Mouse (Mus musculus) retina, embryonic 14.5 days (tissue): ENCODE results near the gene Mapk12.
A peak's percentile ranks its signal among the peaks of the same experiment; 100 is the strongest.

Experiments
- DNase-seq: peaks from one replicate; pipeline ENCODE4 v3.0.0-alpha.2; 2015; ENCODE audit warnings: low spot score

Mapk12 gene

DNA sequence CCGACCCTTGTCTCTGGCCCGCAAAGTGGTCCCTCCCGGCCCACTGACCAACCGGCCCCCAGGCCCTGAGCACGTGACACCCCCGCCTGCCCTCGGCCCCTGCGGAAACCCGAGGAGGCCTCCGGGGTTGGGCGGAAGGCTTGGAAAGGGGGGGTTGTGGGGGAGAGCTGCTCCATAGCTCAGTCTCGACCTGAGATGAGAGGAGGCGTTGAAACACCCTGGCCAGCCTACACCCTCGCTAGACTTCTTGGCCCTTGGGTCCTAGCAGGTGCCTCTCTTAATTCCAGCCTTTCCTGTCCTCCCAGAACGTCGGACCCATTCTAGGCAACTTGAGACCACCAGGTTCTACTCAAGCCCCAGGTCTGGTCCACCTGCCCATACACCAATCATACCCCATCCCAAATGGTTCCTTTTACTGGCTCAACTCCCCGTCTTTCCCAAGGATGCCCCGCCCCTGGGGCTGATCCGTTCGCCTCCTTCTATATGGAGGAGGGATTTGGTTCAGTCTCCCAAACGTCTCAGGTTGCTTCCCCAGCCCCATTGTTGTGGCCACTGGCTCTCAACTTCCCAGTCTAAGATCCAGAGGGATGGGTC lies at the start of gene Mapk12:
Gene Mapk12 (minus strand): TSS at position 45 of the 594 bp plus-strand sequence.
- DNase-seq: peak; percentile 51

DNA sequence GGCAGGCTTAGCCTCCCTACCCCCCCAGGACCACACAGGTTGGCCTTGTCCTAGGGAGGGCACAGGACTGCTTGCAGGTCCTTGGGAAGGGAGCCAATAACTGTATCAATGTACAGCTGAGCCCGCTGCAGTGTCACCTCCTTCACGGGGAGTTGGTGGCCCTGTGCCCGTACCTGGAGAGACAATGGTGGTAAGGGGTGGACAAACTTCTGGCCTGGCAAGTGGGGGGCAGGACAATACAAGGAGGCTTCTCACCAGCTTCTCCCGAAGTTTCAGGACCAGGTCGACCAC lies 44.4 kb upstream of the Mapk12 start:
- DNase-seq: no peak

DNA sequence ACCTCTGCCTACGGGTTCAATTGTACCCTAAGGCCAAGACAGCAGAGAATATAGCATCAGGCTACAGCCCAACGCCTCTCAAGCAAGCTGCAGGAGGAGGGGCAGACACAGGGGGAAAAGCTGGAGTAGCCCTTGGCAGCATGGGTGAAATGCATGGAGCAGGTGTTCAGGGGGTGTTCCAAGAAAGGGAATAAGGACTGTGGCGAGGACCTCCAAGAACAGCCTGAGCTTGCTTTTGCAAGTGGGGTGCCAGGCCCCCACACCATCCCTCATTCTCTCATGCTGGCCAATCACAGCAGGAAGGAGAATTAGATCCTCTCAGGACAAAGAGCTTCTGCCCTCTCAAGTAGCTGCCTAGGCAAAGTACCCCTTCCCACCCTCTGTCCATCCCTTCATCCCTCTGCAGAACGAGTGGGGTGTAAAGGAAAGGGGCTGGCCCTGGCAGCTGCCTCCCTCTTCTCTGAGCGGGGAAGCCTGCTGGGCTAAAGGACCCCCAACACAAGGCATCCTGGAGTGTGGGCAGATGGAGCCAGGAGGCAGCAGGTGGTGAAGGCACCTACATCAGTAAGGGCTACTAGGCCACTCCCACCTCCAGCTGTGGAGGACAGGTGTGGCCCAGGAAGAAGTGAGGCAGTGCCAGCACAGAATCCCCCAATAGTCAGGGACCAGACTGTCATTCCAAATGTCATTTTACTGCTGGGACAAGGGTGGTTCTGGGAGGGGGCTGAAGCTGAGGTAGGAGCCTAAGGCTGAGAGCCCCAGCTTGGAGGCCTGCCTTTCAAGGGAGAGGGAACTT lies 43.8 kb upstream of the Mapk12 start:
- no peak for DNase-seq

DNA sequence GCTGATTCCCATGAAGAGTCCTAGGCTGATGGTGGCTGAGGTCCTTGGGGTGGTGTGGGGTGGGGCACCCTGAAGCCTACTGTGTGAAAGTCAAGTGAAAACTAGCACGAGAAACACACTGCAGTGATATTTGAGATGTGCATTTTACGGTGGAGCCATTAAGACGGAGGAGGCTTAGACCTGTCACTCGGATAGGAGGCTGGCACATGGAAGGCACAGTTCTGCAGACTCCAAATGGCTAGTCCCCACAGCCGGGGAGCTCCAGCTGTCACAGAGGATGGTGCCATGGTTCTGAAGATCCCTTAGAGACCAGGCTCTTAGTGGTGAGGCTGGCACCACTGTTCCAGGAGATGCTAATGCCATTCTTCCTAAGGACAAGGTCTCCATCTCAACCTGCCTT lies 42.3 kb upstream of the Mapk12 start:
- no peak for DNase-seq

DNA sequence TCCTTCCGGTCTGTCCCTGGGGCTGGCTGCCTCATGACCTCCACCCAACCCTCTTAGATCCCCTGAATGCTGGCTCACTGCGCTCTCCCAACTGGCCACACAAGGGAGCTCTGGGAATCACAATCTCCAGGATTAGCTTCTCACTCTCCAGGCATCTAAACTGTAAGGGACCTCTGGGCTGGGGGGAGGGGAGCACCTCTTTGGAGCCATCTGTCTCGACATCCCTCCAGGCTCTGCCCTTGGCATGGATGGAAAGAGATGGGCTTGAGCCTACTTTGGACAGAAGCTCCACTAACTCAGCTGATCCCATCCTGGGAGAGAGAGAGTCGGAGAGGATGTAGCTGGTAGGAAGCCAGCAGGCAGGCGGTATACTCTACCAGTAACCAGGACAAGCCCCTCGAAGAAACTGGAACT lies 41.8 kb upstream of the Mapk12 start:
- DNase-seq: peak; percentile 72

DNA sequence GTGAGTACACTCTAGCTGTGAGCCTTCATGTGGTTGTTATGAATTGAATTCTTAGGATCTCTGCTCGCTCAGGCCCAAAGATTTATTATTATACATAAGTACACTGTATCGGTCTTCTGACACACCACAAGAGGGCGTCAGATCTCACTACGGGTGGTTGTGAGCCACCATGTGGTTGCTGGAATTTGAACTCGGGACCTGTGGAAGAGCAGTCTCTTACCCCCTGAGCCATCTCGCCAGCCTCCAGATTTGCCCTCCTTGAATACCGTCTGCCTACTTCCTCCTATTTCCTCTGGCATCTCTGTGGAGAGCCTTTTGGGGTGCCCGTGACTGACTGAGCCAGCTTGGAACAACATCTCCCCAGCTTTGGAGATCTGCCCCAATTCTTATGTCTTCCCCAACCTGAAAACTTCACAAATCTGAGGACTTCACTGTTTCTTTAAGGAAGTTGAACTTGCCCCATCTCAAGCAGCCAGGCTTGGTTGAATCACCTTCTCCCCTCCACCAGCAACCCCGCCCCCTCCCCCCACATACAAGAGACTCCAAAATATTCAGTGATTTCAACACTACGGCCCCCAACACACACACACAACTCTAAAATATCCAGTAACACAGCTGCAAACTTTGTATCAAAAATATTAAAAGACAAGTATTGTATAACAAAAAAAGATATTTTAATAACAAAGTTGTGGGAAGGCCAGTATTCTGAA lies 41.2 kb upstream of the Mapk12 start:
- peak; percentile 31 for DNase-seq

DNA sequence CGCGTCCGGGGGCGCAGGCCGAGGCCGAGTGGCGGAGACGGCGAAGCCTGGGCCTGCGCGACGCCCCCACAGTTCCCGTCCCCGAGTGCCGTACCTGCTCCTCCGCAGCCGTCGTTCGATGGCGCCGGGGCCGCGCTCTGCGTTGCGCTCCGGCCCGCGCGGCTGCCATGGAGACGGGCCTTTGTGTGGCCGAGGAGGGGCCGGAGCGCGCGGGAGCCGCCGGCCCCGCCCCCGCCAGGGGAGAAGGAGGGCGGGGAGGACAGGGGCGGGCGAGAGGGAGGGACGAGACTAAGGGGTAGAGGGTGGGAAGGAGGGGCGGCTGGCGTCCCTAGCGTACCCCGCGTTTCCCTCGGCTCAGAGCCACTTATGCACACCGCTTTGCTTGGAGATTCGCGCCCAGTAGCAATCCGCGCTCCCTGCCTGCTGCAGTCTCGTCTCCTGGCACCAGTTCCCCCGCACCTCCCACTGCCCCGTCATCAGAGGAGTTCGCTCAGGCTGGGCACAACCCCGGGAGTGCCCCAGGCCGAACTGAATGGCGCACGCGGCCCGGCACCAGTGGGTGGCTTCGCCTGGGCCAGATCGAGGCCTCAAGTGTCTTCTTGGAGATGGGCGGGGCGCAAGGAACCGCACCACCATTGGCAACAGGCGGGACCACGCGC lies 40.2 kb upstream of the Mapk12 start, which contains the start of gene Plxnb2:
Gene Plxnb2 (minus strand): TSS at position 218 of the 659 bp plus-strand sequence.
- DNase-seq: peak; percentile 86

DNA sequence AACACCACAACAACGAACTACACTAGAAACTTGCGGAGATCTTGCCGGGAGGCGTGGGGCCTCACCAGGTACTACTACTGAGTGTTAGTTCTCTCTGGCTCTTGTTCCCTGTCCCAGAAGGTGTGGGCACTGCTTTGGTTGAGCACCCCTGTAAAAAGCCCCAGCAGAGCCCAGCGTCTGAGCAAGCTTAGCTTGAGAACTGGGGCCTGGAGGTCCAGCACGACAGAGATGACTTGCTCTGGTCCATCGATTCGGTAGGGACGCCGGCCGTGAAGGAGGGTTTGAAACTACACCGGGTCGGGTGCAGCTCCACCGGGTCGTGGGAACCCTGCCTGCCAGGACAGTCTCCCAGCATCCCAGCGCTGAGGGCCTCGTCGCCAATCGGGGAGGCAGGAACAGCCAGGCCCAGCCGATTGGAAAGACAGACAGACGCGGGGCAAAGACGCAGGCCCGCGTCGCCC lies 39.6 kb upstream of the Mapk12 start:
- no peak for DNase-seq

DNA sequence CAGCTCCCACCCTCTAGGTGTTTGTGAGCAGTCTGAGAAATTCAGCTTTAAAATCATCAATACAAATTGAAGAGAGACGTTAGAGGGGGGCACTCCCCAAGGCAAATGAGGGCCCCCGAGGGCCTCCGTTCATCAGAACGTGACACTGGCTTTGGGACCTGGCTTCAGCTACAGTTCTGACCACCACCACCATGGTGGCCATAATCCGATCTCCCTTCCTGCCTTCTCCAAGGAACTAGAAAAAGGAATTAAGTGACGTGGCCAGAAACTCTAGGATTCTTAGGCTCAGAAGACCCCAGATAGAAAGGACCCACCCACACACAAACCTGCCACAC lies 39.1 kb upstream of the Mapk12 start:
- peak; percentile 18 for DNase-seq

DNA sequence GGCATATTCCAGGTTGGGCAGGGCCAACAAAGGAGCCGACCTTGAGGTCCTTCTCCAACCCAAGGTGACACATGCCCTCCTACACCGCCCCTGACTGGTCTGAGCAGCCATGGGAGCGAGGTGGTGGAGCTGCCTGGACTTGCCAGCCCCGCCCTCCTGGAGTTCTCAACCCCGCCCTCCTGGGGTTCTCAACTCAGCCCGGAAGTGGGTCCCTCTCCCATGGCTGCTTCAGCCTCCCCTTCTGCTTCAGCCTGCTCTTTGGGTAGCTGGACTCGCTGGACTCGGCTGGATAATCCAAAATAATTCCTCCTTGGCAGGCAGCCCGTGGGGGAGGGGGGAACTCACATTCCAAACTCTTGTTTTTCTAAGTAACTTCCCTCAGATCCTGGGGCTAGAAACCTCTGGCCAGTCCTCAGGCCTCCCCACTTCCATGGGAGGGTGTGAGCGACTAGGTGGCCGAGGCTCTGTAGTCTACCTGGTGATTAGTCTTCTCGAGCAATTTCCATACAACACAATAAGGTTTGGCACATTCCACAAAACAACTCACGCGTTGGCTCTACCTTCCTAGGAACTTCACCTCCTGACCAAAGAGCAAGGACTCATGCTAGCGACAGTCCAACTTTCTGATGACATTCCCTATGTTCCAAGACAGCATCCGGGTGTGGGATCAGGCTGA lies 38.6 kb upstream of the Mapk12 start:
- DNase-seq: peak; percentile 69

DNA sequence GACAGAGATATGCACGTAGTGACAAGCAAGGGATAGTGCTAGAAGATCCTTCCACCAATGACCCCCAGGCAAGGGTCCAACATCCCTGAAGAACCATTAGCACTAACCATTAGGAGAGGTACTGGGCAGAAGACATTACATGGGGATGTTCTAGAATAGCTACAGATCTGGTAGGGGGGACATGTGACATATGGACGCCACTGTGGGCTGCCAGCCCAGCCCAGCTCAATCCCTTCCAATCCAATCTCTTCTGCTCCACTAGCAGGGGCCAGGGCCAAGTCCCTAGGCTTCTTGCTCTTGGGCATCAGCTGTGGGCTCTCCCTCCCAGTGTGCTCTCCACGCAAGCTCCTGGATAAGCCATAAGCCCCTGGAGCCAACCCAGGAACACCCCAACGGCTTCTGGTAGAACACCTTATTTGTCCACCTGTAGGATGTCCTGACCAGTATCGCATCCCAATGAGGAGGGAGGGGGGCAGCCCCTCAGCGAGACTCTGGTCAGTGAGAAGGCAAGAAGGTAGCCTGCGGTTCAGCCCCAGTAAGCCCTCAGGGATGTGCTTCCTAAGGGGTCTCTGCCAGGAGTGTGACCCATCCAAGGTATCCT lies 37.9 kb upstream of the Mapk12 start:
- peak; percentile 31 for DNase-seq

DNA sequence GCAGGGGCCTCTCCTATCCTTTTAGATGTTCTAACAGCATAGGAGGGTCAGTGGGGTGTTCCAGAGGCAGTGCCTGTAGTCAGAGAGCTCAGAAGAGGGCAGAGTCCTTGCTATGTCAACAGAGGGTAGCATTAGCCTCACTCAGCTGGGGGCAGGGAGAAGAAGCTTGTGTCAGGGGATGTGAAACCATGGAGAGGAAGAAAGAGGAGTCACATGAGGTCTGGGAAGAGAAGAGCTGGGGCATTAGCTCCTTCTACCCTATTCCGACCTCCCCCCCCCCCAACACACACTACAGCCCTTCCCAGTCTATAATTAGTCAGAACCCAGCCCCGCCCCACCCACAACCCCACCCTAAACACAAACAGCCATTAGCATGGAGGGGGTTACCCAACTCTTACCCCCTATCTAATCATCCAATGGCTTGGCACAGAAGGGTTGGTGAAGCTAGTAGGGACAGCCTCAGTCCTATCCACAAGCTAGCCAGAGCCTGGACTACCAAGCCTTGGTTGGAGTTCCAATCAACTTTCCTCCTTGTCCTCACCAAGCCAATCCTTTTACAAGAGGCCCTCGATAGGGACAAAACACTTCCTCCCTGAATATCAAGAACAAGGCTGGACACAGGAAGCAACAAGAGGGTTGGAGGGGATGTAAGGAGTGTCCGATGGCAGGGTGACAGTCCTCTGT lies 37.2 kb upstream of the Mapk12 start:
- DNase-seq: no peak

DNA sequence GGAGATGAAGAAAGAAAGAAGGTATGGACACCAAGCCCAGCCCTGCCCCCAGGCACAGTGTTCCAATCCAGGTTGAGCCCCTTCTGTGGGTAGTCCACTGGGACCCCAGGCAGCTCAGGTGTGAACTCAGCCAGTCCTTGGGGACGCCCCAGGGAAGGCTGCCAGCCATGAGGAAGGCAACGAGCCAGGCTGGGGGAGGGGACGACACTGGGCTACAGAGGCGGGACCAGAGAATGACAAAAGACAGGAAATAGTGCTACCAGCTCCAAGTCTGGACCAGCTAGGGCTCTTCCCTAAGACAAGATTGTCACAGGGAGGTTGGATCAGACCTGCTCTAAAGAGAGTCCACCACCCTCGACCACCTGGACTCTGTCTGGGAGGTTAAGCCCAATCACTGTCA lies 36.6 kb upstream of the Mapk12 start:
- no peak for DNase-seq

DNA sequence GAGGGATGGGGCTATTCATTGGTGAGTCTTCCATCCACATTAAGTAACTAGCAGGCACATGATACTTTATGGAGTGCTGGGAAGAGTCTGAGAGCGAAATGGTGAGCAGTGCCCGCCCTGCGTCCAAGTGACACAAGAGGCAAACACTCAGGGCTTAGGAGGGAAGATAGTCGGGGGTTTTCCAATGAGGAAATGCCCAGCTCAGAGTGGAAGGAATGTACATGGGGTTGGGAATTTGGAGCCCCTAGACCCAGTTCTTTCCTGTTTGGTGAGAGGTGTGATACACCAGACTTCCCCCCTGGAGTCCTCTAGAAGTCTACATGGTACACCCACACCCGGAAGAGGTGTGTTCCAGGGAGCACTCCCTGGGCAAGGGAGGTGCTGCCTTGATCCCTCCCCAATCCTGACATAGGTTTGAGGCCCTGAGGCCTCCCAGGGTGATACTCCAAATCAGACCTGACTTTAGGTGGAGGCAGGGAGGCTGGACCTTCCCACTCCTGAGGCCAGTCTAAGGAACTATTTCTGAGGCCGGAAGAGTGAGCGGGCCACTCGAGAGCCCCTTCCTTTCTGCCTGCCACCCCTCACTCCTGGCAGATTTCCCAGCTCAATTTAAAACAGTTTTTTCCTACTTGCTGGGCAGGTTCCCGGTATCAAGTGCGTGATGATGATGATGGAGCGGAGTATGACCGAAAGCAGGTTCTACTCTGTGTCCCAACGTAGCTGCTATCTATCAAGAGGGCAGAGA lies 35.1 kb upstream of the Mapk12 start:
- DNase-seq: no peak

DNA sequence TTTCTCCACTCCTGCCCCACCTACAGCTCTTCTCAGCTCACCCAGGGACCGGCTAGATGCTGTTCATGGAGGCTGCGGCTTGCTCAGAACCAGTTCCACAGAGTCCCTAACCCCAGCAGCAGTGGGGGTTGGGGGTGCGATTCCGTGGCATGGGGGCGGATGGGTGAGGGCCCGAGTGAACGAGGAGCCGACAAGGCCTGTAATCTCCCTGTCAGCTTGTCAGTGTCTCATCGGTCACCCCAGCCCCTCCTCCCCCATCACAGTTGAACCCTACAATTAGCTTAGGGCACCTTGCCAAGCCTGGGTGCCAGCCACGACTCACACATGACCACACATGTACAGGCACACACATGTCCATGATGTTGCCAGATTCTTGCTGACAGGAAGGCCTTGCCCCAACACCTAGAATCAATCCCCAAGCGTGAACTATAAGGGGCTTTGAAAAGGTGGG lies 34.4 kb upstream of the Mapk12 start:
- no peak for DNase-seq

DNA sequence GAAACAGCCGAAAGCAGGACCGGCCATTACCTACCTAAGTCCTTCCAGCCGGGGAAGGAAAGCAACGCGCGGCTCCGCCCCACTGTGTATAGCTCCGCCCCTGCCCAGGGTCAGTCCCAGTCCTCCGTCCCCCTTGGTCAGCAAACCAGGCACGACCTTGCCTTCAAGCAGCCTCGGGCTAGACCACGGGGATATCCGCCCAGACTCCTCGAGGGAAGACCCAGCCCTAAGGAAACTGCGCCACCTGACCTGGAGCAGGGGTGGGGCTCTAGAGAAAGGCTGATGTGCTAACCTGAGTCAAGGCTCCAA lies 33.4 kb upstream of the Mapk12 start:
- peak; percentile 72 for DNase-seq

DNA sequence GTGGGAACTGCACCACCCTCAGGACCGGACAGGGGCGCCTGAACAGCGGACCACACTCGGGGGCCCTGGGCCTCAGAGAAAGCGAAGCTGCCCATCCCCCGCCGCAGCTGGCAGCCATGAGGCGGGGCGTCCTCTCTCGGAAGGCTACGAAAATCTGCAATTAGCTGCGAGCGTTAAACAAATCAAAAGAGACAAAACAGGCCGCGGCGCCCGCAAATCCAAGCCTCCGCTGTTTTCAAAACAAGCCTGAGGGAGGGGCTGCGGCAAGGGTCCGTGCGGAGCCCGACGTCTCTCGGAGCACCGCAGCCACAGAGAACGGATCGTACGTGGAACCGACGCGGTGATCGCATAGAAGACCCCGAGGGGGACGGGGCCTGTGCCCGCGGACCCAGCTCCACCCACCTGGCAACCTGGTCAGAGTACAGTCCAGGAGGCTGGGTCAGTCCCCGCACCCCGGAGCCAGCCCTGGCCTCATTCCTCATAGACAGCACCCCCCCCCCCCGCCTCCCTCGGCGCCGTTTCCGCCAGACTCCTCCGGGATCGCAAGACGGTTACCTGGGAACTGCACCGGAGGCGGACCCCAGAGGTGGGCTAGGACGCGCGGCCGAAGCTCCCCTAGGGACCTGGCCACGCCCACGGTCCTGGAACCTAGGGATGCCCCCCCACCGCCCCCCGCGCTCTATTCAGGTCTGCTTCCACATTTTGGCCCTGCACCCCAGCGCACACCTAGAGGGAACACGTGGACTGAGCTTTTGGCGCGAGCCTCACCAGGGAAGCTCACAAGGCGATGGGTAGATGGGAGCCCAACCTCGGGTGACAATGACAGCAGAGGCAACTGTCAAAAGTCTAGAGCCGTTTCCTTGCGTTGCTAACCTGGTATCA lies 32.8 kb upstream of the Mapk12 start:
- peak; percentile 72 for DNase-seq

DNA sequence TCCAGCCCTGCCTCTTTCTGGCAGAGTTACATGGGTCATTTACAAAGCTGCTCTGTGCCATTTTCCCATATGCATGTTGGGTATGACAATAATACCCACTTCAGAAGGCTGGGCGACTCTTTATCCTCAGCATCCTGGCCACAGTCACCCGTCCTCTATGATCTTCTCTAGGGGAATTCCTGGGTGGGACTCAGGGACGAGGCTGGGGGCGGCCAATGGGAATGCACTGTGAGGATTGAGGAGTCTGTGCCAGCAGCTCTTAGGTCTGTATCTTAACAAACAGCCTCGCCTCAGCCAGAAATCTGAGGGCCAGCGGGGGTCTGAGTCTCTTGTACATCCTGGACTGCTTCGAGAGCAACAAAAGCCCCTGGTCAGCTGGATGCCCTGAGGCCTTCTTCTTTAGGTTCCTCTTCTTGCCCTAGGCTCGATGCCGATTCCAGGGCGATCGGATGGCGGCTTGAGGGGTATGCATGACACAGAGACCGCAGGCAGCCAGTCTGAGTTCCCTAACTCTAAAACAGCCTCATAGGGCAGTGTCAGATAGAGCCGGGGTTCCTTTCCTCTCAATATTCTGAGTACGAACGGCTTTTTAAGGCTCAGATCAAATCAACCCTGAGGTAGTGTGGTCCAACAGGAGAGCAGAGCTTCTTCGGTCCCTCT lies 31.9 kb upstream of the Mapk12 start:
- DNase-seq: no peak

DNA sequence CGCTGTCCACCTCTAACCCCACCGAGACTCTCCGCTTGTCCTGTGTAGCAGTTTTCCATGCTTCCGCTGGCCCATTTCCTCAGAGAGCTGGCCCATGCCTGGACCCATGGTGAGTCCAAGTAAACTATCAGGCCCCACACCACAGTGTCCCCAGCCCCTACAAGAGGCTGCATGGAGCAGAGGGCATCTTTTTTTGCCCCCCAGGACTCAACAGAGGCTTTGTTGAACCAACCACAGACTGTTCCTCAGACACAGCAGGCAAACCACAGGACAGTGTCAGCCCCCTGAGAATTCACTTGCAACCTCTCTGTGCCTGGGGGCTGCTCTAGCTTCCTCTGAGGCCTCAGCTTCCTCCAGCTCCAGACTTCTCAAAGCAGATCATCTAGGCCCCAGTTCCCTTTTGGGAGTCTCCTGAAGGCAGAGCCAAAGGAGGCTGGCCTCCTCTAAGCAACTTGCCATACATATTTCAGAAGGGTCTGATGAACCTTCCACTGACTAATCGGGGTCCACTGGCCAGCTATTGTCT lies 31.1 kb upstream of the Mapk12 start:
- DNase-seq: no peak
